Mouse (Mus musculus) midbrain, embryonic 14.5 days (tissue): ENCODE measurements at regions not wholly inside any gene's neighbourhood (a gene's known extent, or its start where the extent isn't known, plus 50 kb on each side); places are given as distances from the start of the nearest gene placed in this dataset.

Experiments used
- ATAC-seq: fragments of 200-750 bp; cut with Nextera tagmentation; 2 replicates; pipeline ENCODE4 v1.8.0; 2017; ENCODE audit warnings: moderate number of reproducible peaks, moderate library complexity; ENCODE audit not compliant: low FRiP score, low TSS enrichment
- DNase-seq: peaks from one replicate; pipeline ENCODE4 v3.0.0-alpha.2; 2015
- H3K27ac ChIP-seq: fragments of 300-500 bp; sonication (generic); replicated peaks from 2 replicates; pipeline ENCODE4 v1.5.1; 2014; ENCODE audit warnings: mild to moderate bottlenecking, low read depth, low read length, moderate library complexity
- H3K27me3 ChIP-seq: fragments of 300-500 bp; sonication (generic); 2 replicates; pipeline ENCODE4 v1.6.1; 2014; ENCODE audit warnings: low read length, control low read depth, mixed read lengths; ENCODE audit not compliant: control insufficient read depth, insufficient read depth
- H3K36me3 ChIP-seq: fragments of 300-500 bp; sonication (generic); 2 replicates; pipeline ENCODE4 v1.6.1; 2014; ENCODE audit warnings: low read length, control low read depth; ENCODE audit not compliant: control insufficient read depth, insufficient read depth
- H3K4me1 ChIP-seq: fragments of 300-500 bp; sonication (generic); 2 replicates; pipeline ENCODE4 v1.6.1; 2014; ENCODE audit warnings: mild to moderate bottlenecking, antibody characterized with exemption, low read length, control low read depth; ENCODE audit not compliant: control insufficient read depth, insufficient read depth
- H3K4me2 ChIP-seq: fragments of 300-500 bp; sonication (generic); 2 replicates; pipeline ENCODE4 v1.6.1; 2014; ENCODE audit warnings: mild to moderate bottlenecking, low read length, moderate library complexity
- H3K4me3 ChIP-seq: fragments of 300-500 bp; sonication (generic); replicated peaks from 2 replicates; pipeline ENCODE4 v1.5.1; 2014; ENCODE audit warnings: low read depth, low read length
- H3K9ac ChIP-seq: fragments of 300-500 bp; sonication (generic); replicated peaks from 2 replicates; pipeline ENCODE4 v1.6.1; 2014; ENCODE audit warnings: mild to moderate bottlenecking, low read length, moderate library complexity
- H3K9me3 ChIP-seq: fragments of 300-500 bp; sonication (generic); 2 replicates; pipeline ENCODE4 v1.6.1; 2016; ENCODE audit warnings: low read length, control low read depth, mixed read lengths; ENCODE audit not compliant: control insufficient read depth
- WGBS: fragments of 180-500 bp; shearing (Covaris S2); extraction: QIAGEN DNeasy Blood & Tissue Kit; methylation state at CpG from one replicate; pipeline ENCODE4 v1.1.7; 2014; 5-methylcytosine and 5-hydroxymethylcytosine counted together

- H3K4me1 ChIP-seq: 0 out of 2 replicates have a peak, but pooled peaks cover 3% of the 10 kb centered on the region
- H3K36me3 ChIP-seq: no peaks in the 10 kb centered on the region
- H3K27me3 ChIP-seq: no peaks in the 10 kb centered on the region
- no peak overlapping the region for H3K4me2 ChIP-seq
- ATAC-seq (peak; percentile 40; the same call in 1 of the 2 replicates), DNase-seq (peak; percentile 59)
- no peak overlapping the region for H3K4me3 ChIP-seq
- H3K9ac ChIP-seq: 0 out of 2 replicates have a peak overlapping the region, but pooled peaks have one; percentile 20
- H3K27ac ChIP-seq: no peak overlapping the region
- 28% methylated on average over 11 of the region's 11 CpGs for WGBS
- no peaks in the 10 kb centered on the region for H3K9me3 ChIP-seq
Observed at GRCm38 (mm10) chr6:140894467-140894866, 165.4 kb downstream of the Gm11077 start.

DNA sequence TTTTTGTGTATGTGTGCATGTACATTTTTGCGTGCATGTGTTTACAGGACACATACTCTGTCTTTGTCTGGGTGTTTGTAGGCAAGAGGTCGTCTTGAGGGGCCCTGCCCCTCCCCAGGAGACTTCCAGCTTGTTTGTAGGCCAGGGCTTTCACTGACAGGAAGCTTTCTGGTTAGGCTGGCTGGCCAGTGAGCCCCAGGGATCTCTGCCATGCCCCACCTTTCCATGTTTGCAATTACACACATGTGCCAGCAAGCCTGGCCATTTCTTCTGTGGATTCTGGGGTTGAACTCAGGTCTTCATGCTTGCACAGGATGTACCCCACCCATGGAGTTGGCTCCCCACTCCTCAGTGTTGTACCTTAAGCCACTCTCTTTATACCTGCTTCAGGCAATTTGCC, 166.4 kb downstream of the Gm11077 start:
- Histone ChIP-seq H3K27me3 (no peaks in the 10 kb centered on the region), H3K9ac (no peak overlapping the region), H3K9me3 (no peaks in the 10 kb centered on the region), H3K36me3 (no peaks in the 10 kb centered on the region), H3K27ac (no peak overlapping the region), H3K4me1 (0 out of 2 replicates have a peak, but pooled peaks cover 3% of the 10 kb centered on the region), H3K4me3 (no peak overlapping the region), H3K4me2 (no peak overlapping the region)
- WGBS: 60% methylated on average over 2 of the region's 2 CpGs
- DNase-seq (no peak), ATAC-seq (no peak)

DNA sequence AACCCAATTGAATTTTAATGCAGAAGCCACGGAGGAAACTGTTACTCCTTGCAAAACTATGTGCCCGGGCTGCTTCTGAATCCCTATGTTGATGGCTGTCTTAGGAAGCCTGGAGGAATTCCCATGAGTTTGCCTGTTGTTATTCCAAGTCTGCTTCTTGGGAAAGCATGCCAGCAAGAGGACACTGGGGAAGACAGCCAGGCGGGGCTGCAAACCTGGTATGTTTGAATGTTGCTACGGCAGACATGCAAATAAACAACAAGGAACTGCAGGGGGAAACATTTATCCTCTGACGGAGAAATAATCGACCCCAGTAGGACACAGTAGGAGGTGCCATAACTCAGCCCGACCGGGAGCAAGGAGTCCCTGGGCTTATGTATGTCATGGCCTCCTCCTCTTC, 168.0 kb downstream of the Gm11077 start:
- Histone ChIP-seq H3K27me3 (no peaks in the 10 kb centered on the region), H3K4me2 (no peak overlapping the region), H3K36me3 (no peaks in the 10 kb centered on the region), H3K4me3 (no peak overlapping the region), H3K4me1 (0 out of 2 replicates have a peak, but pooled peaks cover 3% of the 10 kb centered on the region), H3K27ac (no peak overlapping the region), H3K9ac (no peak overlapping the region), H3K9me3 (no peaks in the 10 kb centered on the region)
- WGBS: 56% methylated on average over 8 of the region's 8 CpGs
- no peak for DNase-seq
- ATAC-seq: no peak

DNA sequence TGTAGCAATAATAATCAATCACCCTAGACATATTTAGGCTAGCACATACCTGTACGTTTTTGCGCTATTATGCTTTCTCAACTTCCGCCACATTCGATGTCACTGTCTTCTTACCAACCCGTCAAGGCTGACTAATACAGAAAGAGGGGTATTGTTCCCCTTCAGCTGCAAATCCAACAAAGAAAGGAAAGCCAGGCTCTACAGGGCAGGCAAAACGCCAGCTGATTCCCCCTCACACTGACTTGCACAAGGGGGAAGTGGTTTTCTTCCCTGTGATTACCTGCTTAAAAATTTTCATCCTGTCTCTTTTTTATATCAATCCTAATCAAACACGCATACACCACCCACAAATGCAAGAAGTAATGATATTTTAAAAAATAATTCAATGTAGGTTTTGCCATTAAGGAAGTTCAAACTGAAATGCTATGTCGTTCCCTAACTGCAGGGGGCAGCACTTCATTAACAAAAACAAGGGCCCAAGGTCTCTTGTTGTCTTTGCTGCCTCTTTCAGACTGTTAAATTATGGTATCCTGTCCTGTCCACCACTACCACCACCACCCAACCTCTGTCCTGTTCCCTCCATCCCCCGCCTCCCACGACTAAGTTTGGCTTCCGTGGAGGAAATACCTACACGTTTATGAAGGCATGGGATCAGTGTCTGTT, 195.4 kb downstream of the Gm11077 start:
- Histone ChIP-seq H3K36me3 (no peaks in the 10 kb centered on the region), H3K27ac (no peak overlapping the region), H3K9ac (no peak overlapping the region), H3K4me3 (no peak overlapping the region), H3K9me3 (no peaks in the 10 kb centered on the region), H3K4me2 (no peak overlapping the region), H3K4me1 (no peaks in the 10 kb centered on the region), H3K27me3 (no peaks in the 10 kb centered on the region)
- peak; percentile 64; the same call in 1 of the 2 replicates for ATAC-seq
- DNase-seq: peak; percentile 77
- WGBS: 34% methylated on average over 12 of the region's 12 CpGs

- Histone ChIP-seq H3K36me3 (no peaks in the 10 kb centered on the region), H3K4me3 (no peak overlapping the region), H3K27ac (no peak overlapping the region), H3K9ac (no peak overlapping the region), H3K9me3 (no peaks in the 10 kb centered on the region), H3K4me2 (no peak overlapping the region), H3K27me3 (no peaks in the 10 kb centered on the region), H3K4me1 (no peaks in the 10 kb centered on the region)
- ATAC-seq (no peak), DNase-seq (no peak)
- 95% methylated on average over 3 of the region's 3 CpGs for WGBS
Observed at GRCm38 (mm10) chr6:140927616-140928015, 198.5 kb downstream of the Gm11077 start.

DNA sequence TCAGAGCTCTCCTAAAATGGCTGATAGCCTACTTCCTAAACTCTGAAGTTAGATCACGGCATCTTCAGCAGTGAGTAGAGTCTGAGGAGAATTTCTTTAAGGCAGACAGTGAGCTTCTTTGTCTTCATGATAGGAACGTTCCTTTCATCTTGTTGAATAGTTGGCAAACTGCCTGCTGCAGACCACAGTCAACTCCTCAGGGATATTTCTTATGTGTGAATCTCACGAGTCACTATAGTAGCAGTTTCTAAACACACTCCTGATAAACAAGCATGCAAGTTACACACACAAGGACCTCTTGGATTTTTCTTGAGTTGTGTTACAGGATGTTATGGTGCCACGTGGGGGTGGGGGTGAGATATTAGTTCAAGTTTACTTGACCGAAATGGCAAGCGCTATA, 205.2 kb downstream of the Gm11077 start:
- peak; percentile 30 for DNase-seq
- Histone ChIP-seq H3K36me3 (no peaks in the 10 kb centered on the region), H3K4me2 (no peak overlapping the region), H3K9ac (no peak overlapping the region), H3K27me3 (no peaks in the 10 kb centered on the region), H3K4me3 (no peak overlapping the region), H3K27ac (no peak overlapping the region), H3K4me1 (no peaks in the 10 kb centered on the region), H3K9me3 (no peaks in the 10 kb centered on the region; the same call in 1 of the 2 replicates)
- ATAC-seq: no peak
- WGBS: 71% methylated on average over 6 of the region's 6 CpGs

DNA sequence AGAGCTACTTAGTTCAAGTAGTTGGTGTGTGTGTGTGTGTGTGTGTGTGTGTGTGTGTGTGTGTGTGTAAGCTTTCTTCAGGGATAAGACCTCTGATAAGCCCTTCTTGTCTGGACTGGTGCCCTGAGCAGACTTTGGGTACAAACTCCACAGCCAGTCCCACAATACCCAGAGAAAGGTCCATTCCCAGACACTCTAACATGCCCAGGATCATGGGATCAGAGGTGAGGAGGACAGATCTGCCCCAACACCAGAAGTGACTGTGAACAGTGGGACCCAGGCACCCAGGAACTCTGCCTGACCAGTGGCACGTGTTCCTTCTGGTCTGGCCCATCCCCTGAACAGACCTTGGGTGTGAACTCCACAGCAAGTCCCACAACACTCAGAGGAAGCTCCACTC, 208.9 kb downstream of the Gm11077 start:
- H3K4me3 ChIP-seq: no peak overlapping the region
- no peak overlapping the region for H3K4me2 ChIP-seq
- H3K4me1 ChIP-seq: no peaks in the 10 kb centered on the region
- no peaks in the 10 kb centered on the region for H3K36me3 ChIP-seq
- DNase-seq: no peak
- 80% methylated on average over 1 of the region's 1 CpGs for WGBS
- H3K27me3 ChIP-seq: no peaks in the 10 kb centered on the region
- no peak overlapping the region for H3K9ac ChIP-seq
- no peaks in the 10 kb centered on the region; the same call in 1 of the 2 replicates for H3K9me3 ChIP-seq
- ATAC-seq: no peak
- H3K27ac ChIP-seq: no peak overlapping the region

- Histone ChIP-seq H3K9me3 (no peaks in the 10 kb centered on the region), H3K4me2 (no peak overlapping the region), H3K4me3 (no peak overlapping the region), H3K4me1 (no peaks in the 10 kb centered on the region), H3K36me3 (no peaks in the 10 kb centered on the region), H3K27ac (no peak overlapping the region), H3K27me3 (no peaks in the 10 kb centered on the region), H3K9ac (no peak overlapping the region)
- DNase-seq (peak; percentile 64), ATAC-seq (peak; percentile 84)
- 25% methylated on average over 2 of the region's 2 CpGs for WGBS
Observed at GRCm38 (mm10) chr6:140946720-140947119, 217.6 kb downstream of the Gm11077 start.

DNA sequence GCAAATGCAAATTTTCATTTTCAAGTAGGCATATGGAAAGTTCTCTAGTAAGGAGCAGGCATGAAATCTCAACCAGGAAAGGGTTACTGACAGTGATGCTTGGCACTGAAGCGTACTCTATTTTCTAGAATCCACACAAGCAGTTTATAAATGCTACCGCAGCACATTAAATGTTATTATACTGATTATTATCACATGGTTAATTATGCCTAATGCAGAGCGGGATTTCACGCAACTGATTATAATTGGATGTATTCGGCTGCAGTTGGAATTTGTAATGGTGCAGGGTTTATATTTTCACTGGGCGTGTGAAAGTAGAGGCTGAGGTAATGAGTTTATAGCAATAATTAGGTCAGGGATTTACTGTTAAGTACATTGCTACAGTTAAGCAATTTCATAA, 221.4 kb downstream of the Gm11077 start:
- ATAC-seq: 0 out of 2 replicates have a peak, but pooled peaks have one; percentile 26
- WGBS: 44% methylated on average over 6 of the region's 6 CpGs
- no peak overlapping the region for H3K4me2 ChIP-seq
- H3K4me1 ChIP-seq: no peaks in the 10 kb centered on the region
- DNase-seq: peak; percentile 48
- no peak overlapping the region for H3K9ac ChIP-seq
- no peak overlapping the region for H3K27ac ChIP-seq
- no peaks in the 10 kb centered on the region for H3K9me3 ChIP-seq
- no peaks in the 10 kb centered on the region for H3K36me3 ChIP-seq
- H3K27me3 ChIP-seq: no peaks in the 10 kb centered on the region
- H3K4me3 ChIP-seq: no peak overlapping the region
